In genomic region chr5:96209916-96210583, GRCm38 (mm10) we compare ENCODE assay signal across 8 mouse cellular contexts. TPM values are rescaled to one million over a fixed set of nuclear protein-coding genes. Genes with fewer than 3 reads are reported as not detected.
DNase-seq lines count a peak whose midpoint lies in the region; ATAC-seq lines count a peak whose summit lies in the region.

No protein-coding gene starts in this region.

- peak; percentile 95 for DNase-seq in ES-CJ7 (ENCODE audit: low read depth, low spot score)
- peak; percentile 91 for DNase-seq in cerebellum, adult 11 months
- peak; percentile 94 for DNase-seq in forebrain, embryonic 14.5 days (ENCODE audit: low spot score)
- peak; percentile 89 to 94 for DNase-seq in heart, postnatal 14 days
- peak; percentile 92 for DNase-seq in layer of hippocampus, adult 11-12 months (ENCODE audit: low spot score)
- DNase-seq in lung, adult 18-20 months: peak; percentile 94 to 95
- peak; percentile 92 for DNase-seq in testis, postnatal 14 days (ENCODE audit: low spot score)

- peaks cover 7% of the 10 kb centered on the region for H3K36me3 ChIP-seq in forebrain, embryonic 14.5 days (ENCODE audit: control insufficient read depth, insufficient read depth, low read length)
- H3K36me3 ChIP-seq in neural tube, embryonic 15.5 days: peaks cover 5% of the 10 kb centered on the region; the same call in 1 of the 2 replicates

- peak overlapping the region; percentile 67 for H3K4me2 ChIP-seq in forebrain, embryonic 14.5 days (ENCODE audit: low read length)
- H3K4me2 ChIP-seq in neural tube, embryonic 15.5 days: peak overlapping the region; percentile 73

- peaks cover 10% of the 10 kb centered on the region for H3K4me1 ChIP-seq in forebrain, embryonic 14.5 days (ENCODE audit: control insufficient read depth, insufficient read depth, low read length)
- peaks cover 13% of the 10 kb centered on the region for H3K4me1 ChIP-seq in neural tube, embryonic 15.5 days

- no peaks in the 10 kb centered on the region for H3K27me3 ChIP-seq in forebrain, embryonic 14.5 days (replicated peaks; ENCODE audit: control insufficient read depth, insufficient read depth, low read length)
- H3K27me3 ChIP-seq in neural tube, embryonic 15.5 days (replicated peaks): no peaks in the 10 kb centered on the region

- WGBS in forebrain, embryonic 14.5 days: under 1% methylated on average over 35 of the region's 35 CpGs
- under 1% methylated on average over 35 of the region's 35 CpGs for WGBS in neural tube, embryonic 15.5 days

- peak overlapping the region; percentile 73 for H3K9ac ChIP-seq in forebrain, embryonic 14.5 days (ENCODE audit: low read length)
- H3K9ac ChIP-seq in neural tube, embryonic 15.5 days (replicated peaks): peak overlapping the region; percentile 65

- peak overlapping the region; percentile 44; the same call in 1 of the 2 replicates for H3K27ac ChIP-seq in forebrain, embryonic 14.5 days (ENCODE audit: low read depth, low read length)
- peak overlapping the region; percentile 78 for H3K27ac ChIP-seq in neural tube, embryonic 15.5 days (replicated peaks)

- no peaks in the 10 kb centered on the region for H3K9me3 ChIP-seq in forebrain, embryonic 14.5 days (replicated peaks; ENCODE audit: control insufficient read depth, low read length)
- no peaks in the 10 kb centered on the region for H3K9me3 ChIP-seq in neural tube, embryonic 15.5 days (replicated peaks)

- H3K4me3 ChIP-seq in forebrain, embryonic 14.5 days (ENCODE audit: low read depth, low read length): peak overlapping the region; percentile 59
- peak overlapping the region; percentile 84 for H3K4me3 ChIP-seq in neural tube, embryonic 15.5 days (replicated peaks)

- intact Hi-C loops in heart, postnatal 14 days (cut with DNase I): loop anchor here (1.0 to 5.0 kb wide), 2 partner anchors 48 to 108 kb away; no protein-coding TSS in a partner anchor

- peak; percentile 97 for ATAC-seq in forebrain, embryonic 14.5 days
- peak; percentile 96 for ATAC-seq in neural tube, embryonic 15.5 days (ENCODE audit: low FRiP score)

RNA-seq across cellular contexts. Expression of gene Mrpl1, which starts 0.8 kb away (rescaled TPM):
- polyA plus RNA-seq in forebrain, embryonic 14.5 days (2014; fragmentation: Nextera tagmentation; extraction: Ambion mirVana): 16.8 TPM in 2 replicates
- total RNA-seq in heart, postnatal 14 days (2021): 10 to 100 TPM; 25.5 to 28.0 TPM
- polyA plus RNA-seq in neural tube, embryonic 15.5 days (2015; fragmentation: Nextera tagmentation; extraction: Ambion mirVana): 15.5 and 19.1 TPM in 2 replicates

RNA-seq across cellular contexts. Expression of gene Cnot6l, which starts 46.1 kb away (rescaled TPM):
- polyA plus RNA-seq in forebrain, embryonic 14.5 days (2014; fragmentation: Nextera tagmentation; extraction: Ambion mirVana): 11.5 and 15.3 TPM in 2 replicates
- 10 to 100 TPM; 76.2 to 81.2 TPM for total RNA-seq in heart, postnatal 14 days (2021)
- polyA plus RNA-seq in neural tube, embryonic 15.5 days (2015; fragmentation: Nextera tagmentation; extraction: Ambion mirVana): 15.3 and 21.1 TPM in 2 replicates

Comparison
In these comparisons a context has a peak if more than half of its experiments do, and no peak if none do; other contexts are left out.
1. Peak in every context shown above with its lines: DNase-seq, ATAC-seq, H3K4me3 ChIP-seq and H3K27ac ChIP-seq.